Mouse (Mus musculus): Measurements from ENCODE around the gene Clk2. TPM values are rescaled to one million over a fixed set of nuclear protein-coding genes. Genes with fewer than 3 reads are reported as not detected.
A peak's percentile ranks its signal among the peaks of the same experiment; 100 is the strongest.

The Clk2 gene
- polyA plus RNA-seq, 1 experiment from 2014 or later = 22.8 TPM

DNA sequence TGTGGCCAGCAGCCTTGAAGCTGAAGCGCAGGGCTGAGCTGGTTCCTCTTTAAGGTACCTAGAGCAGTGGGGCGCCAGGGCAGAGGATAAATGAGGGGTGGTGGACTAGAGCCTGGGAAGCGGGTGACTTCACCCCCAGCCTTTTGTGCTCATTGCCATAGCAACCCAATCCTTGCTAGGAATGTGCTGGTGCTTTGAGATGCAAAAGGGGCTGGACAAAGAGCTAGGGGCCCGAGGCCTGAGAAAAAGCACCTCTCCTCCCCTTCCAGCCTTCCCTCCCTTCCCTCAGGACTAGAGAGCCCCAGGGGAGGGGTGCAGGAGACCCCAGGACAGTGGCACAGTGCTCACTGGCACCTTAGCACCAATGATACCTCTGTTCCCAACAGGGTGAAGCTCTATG is 61.3 kb downstream of the Clk2 start:
- no peak overlapping the region for H3K4me2 ChIP-seq
- no peak overlapping the region for H3K4me3 ChIP-seq (ENCODE audit: low read depth, low read length)
- H3K9me3 ChIP-seq (ENCODE audit: control insufficient read depth, low read length) = no peaks in the 10 kb centered on the region
- 41% methylated on average over 4 of the region's 4 CpGs for WGBS
- no peak overlapping the region; the same call in 1 of the 2 replicates for H3K9ac ChIP-seq (ENCODE audit: low read depth, low read length)
- peaks cover 38% of the 10 kb centered on the region for H3K27me3 ChIP-seq (replicated peaks; ENCODE audit: control insufficient read depth, insufficient read depth, low read length)
- DNase-seq (ENCODE audit: low spot score) (no peak), ATAC-seq (replicated peaks; ENCODE audit: low FRiP score) (no peak)
- no peak overlapping the region for H3K27ac ChIP-seq (ENCODE audit: low read depth, low read length)
- no peaks in the 10 kb centered on the region for H3K36me3 ChIP-seq (ENCODE audit: control insufficient read depth, insufficient read depth, low read length)
- H3K4me1 ChIP-seq (replicated peaks; ENCODE audit: control insufficient read depth, insufficient read depth, low read length) = peaks cover 27% of the 10 kb centered on the region

DNA sequence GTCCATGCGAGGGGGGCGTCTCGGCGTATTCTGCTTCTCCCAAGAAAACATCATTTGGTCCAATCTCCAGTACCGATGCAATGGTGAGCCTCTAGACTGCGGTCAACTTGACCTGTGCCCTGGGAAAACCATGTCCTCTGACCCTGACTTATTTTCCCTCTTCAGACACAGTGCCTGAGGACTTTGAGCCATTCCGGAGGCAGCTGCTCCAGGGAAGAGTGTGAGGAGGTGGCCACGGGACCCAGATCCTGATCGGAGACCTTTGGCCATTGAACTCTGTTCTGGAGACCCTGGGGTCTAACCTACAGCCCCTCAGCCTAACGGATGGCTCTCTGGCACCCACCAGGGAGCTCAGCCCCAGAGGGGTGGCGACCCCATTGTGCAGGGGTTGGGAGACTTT is 61.8 kb downstream of the Clk2 start:
- DNase-seq (ENCODE audit: low spot score) = no peak
- Histone ChIP-seq H3K36me3 (ENCODE audit: control insufficient read depth, insufficient read depth, low read length) (no peaks in the 10 kb centered on the region), H3K27me3 (replicated peaks; ENCODE audit: control insufficient read depth, insufficient read depth, low read length) (peaks cover 38% of the 10 kb centered on the region), H3K4me2 (peak overlapping the region; percentile 69; the same call in 1 of the 2 replicates), H3K27ac (ENCODE audit: low read depth, low read length) (no peak overlapping the region), H3K4me3 (ENCODE audit: low read depth, low read length) (no peak overlapping the region), H3K4me1 (replicated peaks; ENCODE audit: control insufficient read depth, insufficient read depth, low read length) (peaks cover 27% of the 10 kb centered on the region), H3K9me3 (ENCODE audit: control insufficient read depth, low read length) (no peaks in the 10 kb centered on the region), H3K9ac (ENCODE audit: low read depth, low read length) (no peak overlapping the region; the same call in 1 of the 2 replicates)
- WGBS = 35% methylated on average over 11 of the region's 11 CpGs
- ATAC-seq (replicated peaks; ENCODE audit: low FRiP score) = no peak

Other genes with a start within 250 kb of the Clk2 start
- gene Ash1l, start 214.2 kb upstream of the Clk2 start, polyA plus RNA-seq (2014; fragmentation: Nextera tagmentation; extraction: Ambion mirVana) = 11.1 and 13.4 TPM in 2 replicates
- gene Dap3, start 213.6 kb upstream of the Clk2 start, polyA plus RNA-seq (2014; fragmentation: Nextera tagmentation; extraction: Ambion mirVana) = 205 and 214 TPM in 2 replicates
- 11.3 and 11.7 TPM in 2 replicates for gene Rusc1, start 71.5 kb upstream of the Clk2 start, polyA plus RNA-seq (2014; fragmentation: Nextera tagmentation; extraction: Ambion mirVana)
- 0.14 TPM in 1 of 2 replicates, not detected in the other for gene Gm43738, start 63.7 kb upstream of the Clk2 start, polyA plus RNA-seq (2014; fragmentation: Nextera tagmentation; extraction: Ambion mirVana)
- 284 and 300 TPM in 2 replicates for gene Fdps, start 62.8 kb upstream of the Clk2 start, polyA plus RNA-seq (2014; fragmentation: Nextera tagmentation; extraction: Ambion mirVana)
- 117 and 144 TPM in 2 replicates for gene Pklr, start 28.7 kb upstream of the Clk2 start, polyA plus RNA-seq (2014; fragmentation: Nextera tagmentation; extraction: Ambion mirVana)
- gene Hcn3, start 4.6 kb upstream of the Clk2 start, polyA plus RNA-seq (2014; fragmentation: Nextera tagmentation; extraction: Ambion mirVana) = 1.2 and 1.6 TPM in 2 replicates
- gene Scamp3, start 12.7 kb downstream of the Clk2 start, polyA plus RNA-seq (2014; fragmentation: Nextera tagmentation; extraction: Ambion mirVana) = 110 and 116 TPM in 2 replicates
- gene Fam189b, start 18.3 kb downstream of the Clk2 start, polyA plus RNA-seq (2014; fragmentation: Nextera tagmentation; extraction: Ambion mirVana) = 12.7 and 13.5 TPM in 2 replicates
- gene Gba, start 38.1 kb downstream of the Clk2 start, polyA plus RNA-seq (2014; fragmentation: Nextera tagmentation; extraction: Ambion mirVana) = 38.5 and 42.1 TPM in 2 replicates
- gene Thbs3, start 50.4 kb downstream of the Clk2 start, polyA plus RNA-seq (2014; fragmentation: Nextera tagmentation; extraction: Ambion mirVana) = 3.2 and 5.9 TPM in 2 replicates
- 219 and 241 TPM in 2 replicates for gene Mtx1, start 62.3 kb downstream of the Clk2 start, polyA plus RNA-seq (2014; fragmentation: Nextera tagmentation; extraction: Ambion mirVana)
- gene Muc1, start 64.3 kb downstream of the Clk2 start, polyA plus RNA-seq (2014; fragmentation: Nextera tagmentation; extraction: Ambion mirVana) = 0.30 and 0.62 TPM in 2 replicates
- 246 and 251 TPM in 2 replicates for gene Krtcap2, start 81.2 kb downstream of the Clk2 start, polyA plus RNA-seq (2014; fragmentation: Nextera tagmentation; extraction: Ambion mirVana)
- gene Trim46, start 81.5 kb downstream of the Clk2 start, polyA plus RNA-seq (2014; fragmentation: Nextera tagmentation; extraction: Ambion mirVana) = 0.97 and 1.7 TPM in 2 replicates
- gene Dpm3, start 94.6 kb downstream of the Clk2 start, polyA plus RNA-seq (2014; fragmentation: Nextera tagmentation; extraction: Ambion mirVana) = 106 and 118 TPM in 2 replicates
- 25.3 and 31.5 TPM in 2 replicates for gene Slc50a1, start 105.8 kb downstream of the Clk2 start, polyA plus RNA-seq (2014; fragmentation: Nextera tagmentation; extraction: Ambion mirVana)
- 11.4 and 11.8 TPM in 2 replicates for gene Efna1, start 116.3 kb downstream of the Clk2 start, polyA plus RNA-seq (2014; fragmentation: Nextera tagmentation; extraction: Ambion mirVana)
- gene Efna3, start 158.2 kb downstream of the Clk2 start, polyA plus RNA-seq (2014; fragmentation: Nextera tagmentation; extraction: Ambion mirVana) = 2.1 and 3.9 TPM in 2 replicates
- 6.5 and 6.9 TPM in 2 replicates for gene Efna4, start 173.2 kb downstream of the Clk2 start, polyA plus RNA-seq (2014; fragmentation: Nextera tagmentation; extraction: Ambion mirVana)
- 19.5 and 23.2 TPM in 2 replicates for gene Adam15, start 185.2 kb downstream of the Clk2 start, polyA plus RNA-seq (2014; fragmentation: Nextera tagmentation; extraction: Ambion mirVana)
- gene Dcst2, start 197.2 kb downstream of the Clk2 start, polyA plus RNA-seq (2014; fragmentation: Nextera tagmentation; extraction: Ambion mirVana) = 0.10 TPM in 1 of 2 replicates, not detected in the other
- gene Dcst1, start 200.5 kb downstream of the Clk2 start, polyA plus RNA-seq (2014; fragmentation: Nextera tagmentation; extraction: Ambion mirVana) = not detected in 2 replicates
- gene Zbtb7b, start 230.0 kb downstream of the Clk2 start, polyA plus RNA-seq (2014; fragmentation: Nextera tagmentation; extraction: Ambion mirVana) = 1.5 and 2.1 TPM in 2 replicates
- not detected in 2 replicates for gene Lenep, start 238.0 kb downstream of the Clk2 start, polyA plus RNA-seq (2014; fragmentation: Nextera tagmentation; extraction: Ambion mirVana)
- 34.3 and 37.8 TPM in 2 replicates for gene Flad1, start 247.1 kb downstream of the Clk2 start, polyA plus RNA-seq (2014; fragmentation: Nextera tagmentation; extraction: Ambion mirVana)

All from liver, embryonic 11.5 days (tissue).